Mouse (Mus musculus) urinary bladder, postnatal 36 days (tissue): ENCODE results near the gene Uri1.

Experiments
- DNase-seq, 2 experiments: peaks; one replicate each; pipeline ENCODE4 v3.0.0; 2022; ENCODE audit warnings: low spot score in 2 of 2, mixed read lengths in 1 of 2

Uri1 gene

GRCm38 (mm10) chr7:38015356-38015755 is 8.0 kb downstream of the Uri1 start:
- no peak for DNase-seq

- DNase-seq, result no peak
Measured at GRCm38 (mm10) chr7:38013946-38014345, 9.4 kb downstream of the Uri1 start.

- DNase-seq, result no peak
Measured at GRCm38 (mm10) chr7:38012811-38013210, 10.5 kb downstream of the Uri1 start.

- DNase-seq, result no peak
Measured at GRCm38 (mm10) chr7:38008359-38008758, 15.0 kb downstream of the Uri1 start.

- DNase-seq, result no peak
Measured at GRCm38 (mm10) chr7:38002451-38002850, 20.9 kb downstream of the Uri1 start.

- no peak for DNase-seq
Measured at GRCm38 (mm10) chr7:37999691-38000090, 23.7 kb downstream of the Uri1 start.

- no peak for DNase-seq
Measured at GRCm38 (mm10) chr7:37992861-37993260, 30.5 kb downstream of the Uri1 start.

GRCm38 (mm10) chr7:37984866-37985265 is 38.5 kb downstream of the Uri1 start:
- no peak for DNase-seq

- DNase-seq, result no peak
Measured at GRCm38 (mm10) chr7:37983471-37983870, 39.9 kb downstream of the Uri1 start.

GRCm38 (mm10) chr7:37979729-37980128 is 43.6 kb downstream of the Uri1 start:
- DNase-seq, result no peak

- DNase-seq, result no peak
Measured at GRCm38 (mm10) chr7:37978412-37978811, 44.9 kb downstream of the Uri1 start.

- no peak for DNase-seq
Measured at GRCm38 (mm10) chr7:37977676-37978075, 45.7 kb downstream of the Uri1 start.

GRCm38 (mm10) chr7:37972999-37973555 is 50.3 kb downstream of the Uri1 start:
- no peak for DNase-seq

GRCm38 (mm10) chr7:37972571-37972970 is 50.8 kb downstream of the Uri1 start:
- DNase-seq, result no peak

- no peak for DNase-seq
Measured at GRCm38 (mm10) chr7:37962326-37962725, 61.0 kb downstream of the Uri1 start.

- DNase-seq, result no peak
Measured at GRCm38 (mm10) chr7:37961247-37961646, 62.1 kb downstream of the Uri1 start.

GRCm38 (mm10) chr7:37951841-37952240 is 71.5 kb downstream of the Uri1 start:
- DNase-seq, result no peak

GRCm38 (mm10) chr7:37936459-37936858 is 86.9 kb downstream of the Uri1 start:
- DNase-seq, result no peak

- no peak for DNase-seq
Measured at GRCm38 (mm10) chr7:37935786-37936185, 87.6 kb downstream of the Uri1 start.

GRCm38 (mm10) chr7:37934770-37935182 is 88.6 kb downstream of the Uri1 start:
- DNase-seq, result no peak

GRCm38 (mm10) chr7:37933754-37934308 is 89.5 kb downstream of the Uri1 start:
- no peak for DNase-seq

GRCm38 (mm10) chr7:37931631-37932030 is 91.7 kb downstream of the Uri1 start:
- no peak for DNase-seq

- DNase-seq, result no peak
Measured at GRCm38 (mm10) chr7:37929738-37930137, 93.6 kb downstream of the Uri1 start.

GRCm38 (mm10) chr7:37922999-37923398 is 100.4 kb downstream of the Uri1 start:
- no peak for DNase-seq
